Mouse (Mus musculus) cerebellum, postnatal 36 days (tissue): Measurements from ENCODE around the gene Slc25a21.
A peak's percentile ranks its signal among the peaks of the same experiment; 100 is the strongest.

Experiments
- DNase-seq, 2 experiments: peaks; one replicate each; pipeline ENCODE4 v3.0.0; 2021 to 2022; ENCODE audit warnings: mixed read lengths in 2 of 2

Gene Slc25a21

GRCm38 (mm10) chr12:57009010-57009409, 188.3 kb downstream of the Slc25a21 start:
- no peak for DNase-seq

GRCm38 (mm10) chr12:56986049-56986448, 211.2 kb downstream of the Slc25a21 start:
- DNase-seq: peak; percentile 37 to 46

- DNase-seq: no peak
Measured at GRCm38 (mm10) chr12:56982066-56982626, 215.1 kb downstream of the Slc25a21 start.

- no peak for DNase-seq
Measured at GRCm38 (mm10) chr12:56975256-56975655, 222.0 kb downstream of the Slc25a21 start.

- no peak for DNase-seq
Measured at GRCm38 (mm10) chr12:56963236-56963635, 234.0 kb downstream of the Slc25a21 start.

- no peak for DNase-seq
Measured at GRCm38 (mm10) chr12:56959230-56960051, 237.8 kb downstream of the Slc25a21 start.

- no peak for DNase-seq
Measured at GRCm38 (mm10) chr12:56958244-56958643, 239.0 kb downstream of the Slc25a21 start.

GRCm38 (mm10) chr12:56951749-56952657, 245.3 kb downstream of the Slc25a21 start:
- no peak for DNase-seq

- no peak for DNase-seq
Measured at GRCm38 (mm10) chr12:56944265-56944664, 253.0 kb downstream of the Slc25a21 start.

- no peak for DNase-seq
Measured at GRCm38 (mm10) chr12:56940861-56941260, 256.4 kb downstream of the Slc25a21 start.

- no peak for DNase-seq
Measured at GRCm38 (mm10) chr12:56918145-56918544, 279.1 kb downstream of the Slc25a21 start.

- no peak for DNase-seq
Measured at GRCm38 (mm10) chr12:56906476-56906875, 290.8 kb downstream of the Slc25a21 start.

- DNase-seq: no peak
Measured at GRCm38 (mm10) chr12:56905652-56906305, 291.5 kb downstream of the Slc25a21 start.

GRCm38 (mm10) chr12:56905222-56905621, 292.1 kb downstream of the Slc25a21 start:
- no peak for DNase-seq

GRCm38 (mm10) chr12:56902774-56903456, 294.4 kb downstream of the Slc25a21 start:
- DNase-seq: no peak

- DNase-seq: no peak
Measured at GRCm38 (mm10) chr12:56897976-56898375, 299.3 kb downstream of the Slc25a21 start.

GRCm38 (mm10) chr12:56897221-56897937, 299.9 kb downstream of the Slc25a21 start:
- DNase-seq: no peak

- DNase-seq: no peak
Measured at GRCm38 (mm10) chr12:56894963-56895362, 302.3 kb downstream of the Slc25a21 start.

- peak; percentile 17 to 34 for DNase-seq
Measured at GRCm38 (mm10) chr12:56890891-56891726, 306.2 kb downstream of the Slc25a21 start.

- DNase-seq: no peak
Measured at GRCm38 (mm10) chr12:56877796-56878195, 319.5 kb downstream of the Slc25a21 start.
